Mouse (Mus musculus) midbrain, embryonic 10.5 days (tissue): ENCODE measurements around the gene Nudcd3. TPM values are rescaled to one million over a fixed set of nuclear protein-coding genes. Genes with fewer than 3 reads are reported as not detected.
"Not testable (repeated sequence)": the region's sequence is repeated elsewhere in the genome, so short reads cannot be mapped to it uniquely, and the experiment has no call there.

Source experiments
- DNase-seq: peaks from one replicate; pipeline ENCODE4 v3.0.0-alpha.2; 2017; ENCODE audit warnings: low spot score
- H3K27ac ChIP-seq: fragments of 300-500 bp; sonication (generic); replicated peaks from 2 replicates; pipeline ENCODE4 v1.5.1; 2016; ENCODE audit warnings: mild to moderate bottlenecking
- H3K27me3 ChIP-seq: fragments of 300-500 bp; sonication (generic); 2 replicates; pipeline ENCODE4 v1.6.1; 2016; ENCODE audit warnings: low read depth, mild to moderate bottlenecking; ENCODE audit not compliant: poor library complexity, severe bottlenecking
- H3K36me3 ChIP-seq: fragments of 300-500 bp; sonication (generic); 2 replicates; pipeline ENCODE4 v1.6.1; 2016; ENCODE audit warnings: mild to moderate bottlenecking, moderate library complexity
- H3K4me1 ChIP-seq: fragments of 300-500 bp; sonication (generic); 2 replicates; pipeline ENCODE4 v1.6.1; 2016
- H3K4me3 ChIP-seq: fragments of 300-500 bp; sonication (generic); 2 replicates; pipeline ENCODE4 v1.5.1; 2016; ENCODE audit warnings: mild to moderate bottlenecking, moderate library complexity
- H3K9me3 ChIP-seq: fragments of 300-500 bp; sonication (generic); replicated peaks from 2 replicates; pipeline ENCODE4 v1.6.1; 2016; ENCODE audit warnings: mild to moderate bottlenecking
- WGBS: fragments of 180-500 bp; shearing (Covaris S2); methylation state at CpG from one replicate; pipeline ENCODE4 v1.1.7; 2016; 5-methylcytosine and 5-hydroxymethylcytosine counted together
- polyA plus RNA-seq: library from polyadenylated mRNA; unstranded; fragments of >200 nt; fragmentation: Nextera tagmentation; extraction: Ambion mirVana; gene quantifications from 2 replicates; pipeline ENCODE4 v1.2.1, GENCODE M21; 2016

Gene Nudcd3
- polyA plus RNA-seq, 1 experiment from 2014 or later = 52.0 TPM

DNA sequence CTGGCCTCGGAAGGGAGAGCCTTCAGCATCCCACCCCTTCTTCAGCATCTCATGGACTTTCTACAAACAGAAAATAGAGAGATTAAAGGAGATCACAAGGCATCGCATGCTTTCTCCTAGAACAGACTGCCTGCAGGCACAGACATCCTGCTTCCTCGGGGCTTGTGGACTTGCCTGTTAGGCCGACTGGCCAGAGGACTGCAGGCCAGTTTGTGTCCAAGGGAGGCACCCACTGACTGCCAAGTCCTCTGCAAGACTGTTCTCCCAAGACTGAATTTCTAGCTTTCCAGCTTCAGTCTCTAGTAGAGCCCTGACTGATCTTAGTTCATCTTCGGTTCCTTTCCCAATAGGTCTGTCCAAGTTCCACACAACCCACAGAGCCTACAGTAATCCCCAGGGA, 91.9 kb downstream of the Nudcd3 start:
- peaks cover 98% of the 10 kb centered on the region for H3K36me3 ChIP-seq

DNA sequence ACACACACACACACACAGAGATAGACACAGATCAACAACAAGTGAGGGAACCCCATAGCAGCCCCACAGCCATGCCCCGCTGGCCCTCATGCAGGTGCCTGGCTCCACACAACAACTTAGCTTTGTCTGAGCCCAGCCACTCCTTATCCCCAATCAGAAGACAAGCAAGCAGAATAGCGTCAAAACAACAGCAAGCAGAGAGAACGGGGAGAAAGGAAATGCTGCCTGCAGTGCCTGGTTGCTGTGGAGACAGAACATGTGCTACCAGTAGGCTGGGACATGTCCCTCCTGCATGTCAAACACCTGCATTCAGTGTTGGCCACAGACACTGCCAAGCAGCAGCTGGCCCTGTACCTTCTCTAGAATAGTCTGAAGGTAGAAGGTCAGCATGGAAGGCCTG, 92.5 kb downstream of the Nudcd3 start:
- peaks cover 94% of the 10 kb centered on the region for H3K36me3 ChIP-seq
- H3K9me3 ChIP-seq = no peaks in the 10 kb centered on the region
- H3K27me3 ChIP-seq = no peaks in the 10 kb centered on the region
- 81% methylated on average over 3 of the region's 3 CpGs for WGBS
- no peaks in the 10 kb centered on the region for H3K4me1 ChIP-seq
- H3K4me3 ChIP-seq = no peak overlapping the region
- H3K27ac ChIP-seq = no peak overlapping the region
- no peak for DNase-seq

More for the DNA sequence above, 91.9 kb downstream of the Nudcd3 start:
- no peaks in the 10 kb centered on the region for H3K27me3 ChIP-seq
- WGBS = 96% methylated on average over 5 of the region's 5 CpGs
- DNase-seq = no peak
- no peak overlapping the region for H3K4me3 ChIP-seq
- H3K4me1 ChIP-seq = no peaks in the 10 kb centered on the region
- no peaks in the 10 kb centered on the region for H3K9me3 ChIP-seq
- no peak overlapping the region for H3K27ac ChIP-seq

DNA sequence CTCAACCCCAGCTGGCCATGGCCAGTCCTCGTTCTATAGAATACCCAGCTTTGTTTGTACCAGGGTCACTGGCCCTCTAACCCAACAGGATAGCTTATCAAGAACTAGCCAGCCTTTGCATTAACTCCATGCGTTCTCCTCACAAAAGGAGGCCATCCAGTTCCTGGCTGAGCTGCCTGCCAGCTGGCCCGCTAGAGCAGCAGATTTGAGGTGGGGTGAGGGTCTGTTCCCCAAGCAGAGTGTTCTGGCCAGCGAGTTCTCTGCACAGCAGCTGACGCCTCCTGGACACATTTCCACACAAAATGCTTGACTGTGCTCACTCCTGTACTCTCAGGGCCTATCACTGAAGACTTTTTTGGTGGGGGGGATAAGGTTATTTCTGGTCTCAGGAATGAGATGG, 95.5 kb downstream of the Nudcd3 start:
- H3K27me3 ChIP-seq = no peaks in the 10 kb centered on the region
- 86% methylated on average over 5 of the region's 5 CpGs for WGBS
- peaks cover 65% of the 10 kb centered on the region for H3K36me3 ChIP-seq
- no peaks in the 10 kb centered on the region for H3K9me3 ChIP-seq
- peaks cover 12% of the 10 kb centered on the region for H3K4me1 ChIP-seq
- no peak for DNase-seq
- H3K4me3 ChIP-seq = no peak overlapping the region
- no peak overlapping the region for H3K27ac ChIP-seq

DNA sequence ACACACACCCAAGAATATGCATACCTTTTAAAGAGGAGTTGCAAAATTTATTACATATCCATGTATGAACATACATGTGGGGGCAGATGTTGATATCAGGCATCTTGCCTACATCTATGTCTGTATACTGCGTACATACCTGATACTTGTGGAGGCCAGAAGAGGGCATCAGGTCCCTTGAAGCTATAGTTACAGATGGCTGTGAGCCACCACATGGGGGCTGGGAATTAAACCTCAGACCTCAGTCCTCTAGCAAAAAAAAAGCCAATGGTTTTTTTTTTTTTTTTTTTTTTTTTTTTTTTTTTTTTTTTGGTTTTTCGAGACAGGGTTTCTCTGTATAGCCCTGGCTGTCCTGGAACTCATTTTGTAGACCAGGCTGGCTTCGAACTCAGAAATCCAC, 103.6 kb downstream of the Nudcd3 start:
- not testable (repeated sequence) for H3K9me3 ChIP-seq, H3K4me3 ChIP-seq, H3K36me3 ChIP-seq, H3K27me3 ChIP-seq, H3K4me1 ChIP-seq, H3K27ac ChIP-seq, DNase-seq
- 76% methylated on average over 3 of the region's 3 CpGs for WGBS

DNA sequence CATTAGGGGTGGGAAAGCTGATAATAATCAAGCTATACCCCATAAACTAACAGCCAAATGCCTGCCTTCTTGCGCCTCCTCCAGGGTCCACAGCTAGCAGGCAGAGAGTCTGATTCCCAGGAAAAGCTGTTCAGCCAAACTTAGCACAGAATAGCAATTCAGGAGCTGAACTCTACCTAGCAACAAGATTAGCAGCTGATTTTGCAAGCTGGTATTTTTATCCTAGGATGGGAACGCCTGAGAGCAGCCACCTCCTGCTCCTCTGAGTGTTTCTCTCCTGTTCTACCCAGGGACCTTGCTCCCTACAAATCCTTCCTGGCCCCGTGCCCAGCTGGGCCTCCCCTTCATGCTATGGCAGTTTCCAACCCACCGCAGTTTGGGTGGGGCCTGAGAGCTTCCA, 113.2 kb downstream of the Nudcd3 start:
- H3K4me1 ChIP-seq = no peaks in the 10 kb centered on the region
- H3K27ac ChIP-seq = no peak overlapping the region
- no peak for DNase-seq
- H3K27me3 ChIP-seq = no peaks in the 10 kb centered on the region
- WGBS = 75% methylated on average over 4 of the region's 4 CpGs
- no peaks in the 10 kb centered on the region for H3K36me3 ChIP-seq
- H3K9me3 ChIP-seq = no peaks in the 10 kb centered on the region
- no peak overlapping the region for H3K4me3 ChIP-seq

DNA sequence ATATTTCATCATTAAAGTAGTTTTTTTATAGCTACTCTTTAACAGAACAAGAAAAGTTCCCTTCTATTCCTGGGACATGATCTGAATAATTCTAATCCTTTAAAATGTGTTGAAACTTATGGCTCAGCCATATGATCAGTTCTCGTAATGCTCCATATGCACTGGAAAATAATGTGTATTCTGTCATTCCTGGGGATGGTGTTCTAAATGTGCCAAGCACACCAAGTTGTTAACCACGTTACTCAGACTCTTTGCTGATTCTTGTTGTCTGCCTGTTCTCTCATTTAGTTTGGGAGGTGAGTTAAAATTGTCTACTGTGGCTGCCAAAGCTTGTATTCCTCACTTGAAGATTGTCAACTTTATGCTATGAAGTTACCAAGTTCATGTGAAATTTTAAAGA, 121.5 kb downstream of the Nudcd3 start:
- H3K4me1 ChIP-seq = no peaks in the 10 kb centered on the region
- no peaks in the 10 kb centered on the region for H3K9me3 ChIP-seq
- H3K27ac ChIP-seq = no peak overlapping the region
- 86% methylated on average over 2 of the region's 2 CpGs for WGBS
- H3K4me3 ChIP-seq = no peak overlapping the region
- no peak for DNase-seq
- no peaks in the 10 kb centered on the region for H3K27me3 ChIP-seq
- H3K36me3 ChIP-seq = no peaks in the 10 kb centered on the region

DNA sequence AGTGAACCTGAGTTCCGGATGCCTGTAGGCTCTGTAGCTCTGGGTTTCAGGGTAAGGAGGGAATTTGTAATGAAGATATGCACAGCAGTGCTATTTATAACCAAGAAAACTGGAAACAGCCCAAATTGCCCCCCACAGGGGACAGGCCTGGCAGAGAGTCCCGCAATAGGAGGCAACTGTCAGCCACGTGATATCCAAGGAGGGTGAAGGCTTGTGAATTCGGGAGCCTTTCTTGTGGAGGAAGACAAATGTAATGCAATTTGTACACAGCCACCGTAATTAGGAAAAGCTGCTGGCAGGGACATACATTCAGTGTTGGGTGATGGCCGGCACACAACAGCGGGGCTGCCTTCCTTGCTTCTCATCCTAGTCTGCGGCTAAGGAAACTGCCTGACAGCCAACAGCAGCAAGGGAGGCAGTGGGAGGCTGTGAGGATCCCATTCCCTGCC, 124.6 kb downstream of the Nudcd3 start:
- WGBS = 84% methylated on average over 8 of the region's 8 CpGs
- 0 out of 2 replicates have a peak, but pooled peaks cover 8% of the 10 kb centered on the region for H3K27me3 ChIP-seq
- no peak overlapping the region for H3K4me3 ChIP-seq
- H3K9me3 ChIP-seq = no peaks in the 10 kb centered on the region
- no peak overlapping the region for H3K27ac ChIP-seq
- H3K36me3 ChIP-seq = no peaks in the 10 kb centered on the region
- H3K4me1 ChIP-seq = no peaks in the 10 kb centered on the region
- no peak for DNase-seq

DNA sequence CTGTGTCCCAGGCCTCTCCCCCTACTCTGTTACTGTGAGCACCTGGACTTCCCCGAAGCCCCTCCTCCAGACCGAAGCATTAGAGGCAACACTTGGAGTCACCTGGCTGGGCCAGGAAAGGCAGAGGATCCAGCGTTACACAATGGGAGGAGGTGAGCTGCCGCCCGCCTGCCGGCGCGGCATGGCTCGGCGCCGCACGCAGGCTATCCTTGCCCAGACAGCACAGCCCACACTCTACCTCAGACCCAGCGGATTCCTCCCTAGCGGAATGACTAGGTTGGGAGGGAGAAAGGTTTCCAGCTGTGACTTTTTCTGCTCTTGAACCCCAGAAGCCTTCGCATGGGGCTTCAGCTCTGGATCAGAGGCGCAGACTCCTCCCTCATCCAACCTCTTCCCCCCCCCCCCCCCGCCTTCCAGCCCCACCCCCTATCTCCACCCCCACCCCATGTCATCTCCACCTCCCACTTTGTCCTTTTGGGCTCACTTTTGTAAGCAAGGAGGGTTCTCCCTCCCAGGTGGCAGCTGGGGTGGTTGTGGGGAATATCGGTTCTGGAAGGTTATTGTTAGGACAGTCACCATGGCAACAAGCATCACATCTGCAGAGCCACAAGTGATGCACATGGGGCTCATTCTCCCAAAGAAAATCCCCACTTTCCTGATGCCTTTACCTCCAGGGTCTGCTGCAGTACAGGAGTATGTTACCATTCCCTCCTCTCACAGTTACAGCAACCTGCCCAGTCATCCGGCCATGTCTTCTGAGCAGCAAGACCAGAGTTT, 131.8 kb downstream of the Nudcd3 start:
- WGBS = 6% methylated on average over 18 of the region's 19 CpGs
- Histone ChIP-seq H3K27me3 (peaks cover 80% of the 10 kb centered on the region), H3K27ac (no peak overlapping the region), H3K4me3 (peak overlapping the region; percentile 34), H3K9me3 (no peaks in the 10 kb centered on the region), H3K4me1 (peaks cover 38% of the 10 kb centered on the region), H3K36me3 (no peaks in the 10 kb centered on the region)
- DNase-seq = peak; percentile 33

DNA sequence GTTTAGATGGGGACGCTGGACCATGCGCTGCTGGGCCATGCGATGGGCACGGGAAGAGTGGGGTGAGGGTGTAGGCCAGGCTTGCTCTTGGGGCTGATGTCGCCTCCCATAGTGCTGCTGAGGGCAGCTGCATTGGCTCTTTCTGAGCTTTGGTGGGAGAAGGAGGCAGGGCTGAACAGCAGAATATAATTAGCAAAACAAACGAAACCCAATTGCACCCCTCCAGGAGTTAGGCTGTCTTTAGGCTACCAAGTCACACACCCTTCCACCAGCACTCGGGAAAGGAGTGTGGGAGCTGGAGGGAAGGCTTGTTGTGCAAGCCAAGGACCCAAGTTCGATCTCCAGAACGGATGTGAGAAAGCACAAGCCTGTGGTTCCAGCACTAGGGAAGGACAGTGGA, 133.1 kb downstream of the Nudcd3 start:
- Histone ChIP-seq H3K27me3 (peaks cover 92% of the 10 kb centered on the region), H3K36me3 (no peaks in the 10 kb centered on the region), H3K9me3 (no peaks in the 10 kb centered on the region), H3K4me3 (no peak overlapping the region), H3K4me1 (peaks cover 38% of the 10 kb centered on the region), H3K27ac (no peak overlapping the region)
- WGBS = 34% methylated on average over 9 of the region's 9 CpGs
- no peak for DNase-seq

DNA sequence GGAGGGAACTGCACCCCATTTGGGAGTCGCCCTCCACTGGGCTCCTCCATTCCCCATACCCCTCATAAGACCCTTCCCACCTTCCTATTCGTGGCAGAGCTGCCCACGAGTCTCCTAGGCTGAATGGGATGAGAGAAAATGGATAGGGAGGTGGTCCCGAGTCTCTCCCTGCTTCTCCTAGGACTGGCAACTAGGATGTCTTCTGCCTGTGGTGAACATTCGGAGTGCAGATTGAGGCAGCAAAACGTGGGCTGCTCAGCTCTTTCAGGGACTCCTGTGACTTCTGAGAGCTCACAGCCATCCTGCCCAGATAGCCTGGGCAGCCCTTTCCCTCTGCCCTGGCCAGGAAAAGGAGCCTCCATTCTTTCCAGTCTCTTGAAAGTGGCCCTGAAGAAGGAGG, 134.0 kb downstream of the Nudcd3 start, which contains the start of gene Camk2b:
Gene Camk2b (minus strand): TSS at position 187 of the 400 bp plus-strand sequence.
- H3K27ac ChIP-seq = no peak within 1 kb of the TSS
- H3K9me3 ChIP-seq = no peaks in the 10 kb centered on the region
- peaks cover 42% of the 10 kb centered on the region for H3K4me1 ChIP-seq
- H3K36me3 ChIP-seq = no peaks in the 10 kb centered on the region
- 11% methylated on average over 6 of the region's 6 CpGs for WGBS
- H3K27me3 ChIP-seq = peaks cover 96% of the 10 kb centered on the region
- no peak for DNase-seq
- H3K4me3 ChIP-seq = peak within 1 kb of the TSS; percentile 59

DNA sequence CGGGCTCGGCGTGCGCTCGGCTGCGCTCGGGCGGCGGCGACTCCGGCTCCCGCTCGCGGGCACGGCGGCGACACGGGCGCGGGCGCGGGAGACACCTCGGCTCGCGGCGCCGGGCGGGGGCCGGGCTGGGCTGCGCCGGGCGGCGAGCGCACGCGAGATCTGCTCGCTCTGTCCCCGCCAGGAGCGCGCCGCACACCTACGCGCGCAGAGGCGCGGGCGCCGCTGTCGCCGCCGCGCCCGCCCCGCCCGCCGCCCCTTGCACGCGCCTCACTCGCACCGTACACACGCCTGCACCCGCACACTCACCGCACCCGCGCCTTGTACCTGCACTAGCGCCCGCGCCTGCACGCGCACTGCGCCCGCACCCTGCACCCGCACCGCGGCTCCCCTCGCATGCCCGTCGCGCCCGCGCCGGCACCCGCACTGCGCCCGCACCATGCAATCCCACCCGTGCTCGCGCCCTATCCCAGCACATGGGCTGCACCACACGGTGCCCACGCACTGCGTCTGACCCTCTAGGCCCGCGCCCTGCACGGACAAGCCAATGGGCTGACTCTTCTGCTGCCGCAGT, 134.6 kb downstream of the Nudcd3 start:
- 1% methylated on average over 81 of the region's 95 CpGs for WGBS
- no peaks in the 10 kb centered on the region for H3K9me3 ChIP-seq
- no peaks in the 10 kb centered on the region for H3K36me3 ChIP-seq
- H3K27me3 ChIP-seq = peaks cover 92% of the 10 kb centered on the region
- H3K4me1 ChIP-seq = peaks cover 42% of the 10 kb centered on the region
- no peak for DNase-seq
- no peak overlapping the region for H3K27ac ChIP-seq
- H3K4me3 ChIP-seq = peak overlapping the region; percentile 59

DNA sequence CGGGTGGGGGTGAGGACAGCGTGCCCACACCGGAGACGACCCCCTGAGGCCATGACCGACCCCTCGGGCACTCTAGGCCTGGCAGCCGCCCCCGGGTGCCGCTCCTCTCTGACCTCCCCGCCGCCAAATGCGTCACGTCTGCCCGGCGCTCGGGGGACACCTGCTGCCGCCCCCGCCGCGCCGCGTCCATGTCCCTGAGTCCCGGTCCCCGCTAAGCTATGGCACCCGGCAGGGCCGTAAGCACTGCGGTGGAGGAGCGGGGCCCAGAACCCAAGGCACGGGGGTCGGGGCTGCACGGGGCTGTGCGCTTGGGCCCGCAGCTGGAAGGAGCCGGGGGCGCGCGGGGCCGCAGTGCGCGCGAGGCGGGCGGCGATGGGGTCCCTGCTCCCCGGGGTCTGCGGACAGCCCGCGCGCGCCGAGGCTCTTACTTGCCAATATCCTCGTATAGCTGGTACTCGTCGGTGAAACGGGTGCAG, 135.1 kb downstream of the Nudcd3 start:
- H3K4me1 ChIP-seq = peaks cover 42% of the 10 kb centered on the region
- no peaks in the 10 kb centered on the region for H3K36me3 ChIP-seq
- 1% methylated on average over 51 of the region's 55 CpGs for WGBS
- no peak for DNase-seq
- H3K27ac ChIP-seq = no peak overlapping the region
- peak overlapping the region; percentile 59 for H3K4me3 ChIP-seq
- H3K27me3 ChIP-seq = peaks cover 87% of the 10 kb centered on the region
- no peaks in the 10 kb centered on the region for H3K9me3 ChIP-seq
